Mouse (Mus musculus): Measurements from ENCODE around the gene Flnc.
A peak's percentile ranks its signal among the peaks of the same experiment; 100 is the strongest.

Flnc gene

DNA sequence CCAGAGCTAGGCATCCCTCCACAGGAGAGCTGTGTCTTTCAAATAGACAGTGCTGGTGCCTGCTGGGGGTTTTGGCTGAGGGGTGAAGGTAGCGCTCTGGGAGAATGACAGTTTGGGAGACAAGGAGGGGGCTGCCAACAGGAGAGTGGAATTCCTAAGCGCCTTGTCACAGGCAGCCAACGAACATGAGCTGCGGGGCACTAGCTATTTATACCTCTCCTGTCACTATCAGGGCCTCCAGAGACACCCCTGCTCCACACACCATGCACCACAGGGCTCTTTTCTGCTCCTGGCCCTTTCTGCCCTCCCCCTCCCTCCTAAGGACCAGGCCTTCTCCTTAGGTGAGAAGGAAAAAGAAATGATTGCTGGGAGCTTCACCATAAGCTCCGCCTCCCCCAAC is 1.6 kb upstream of the Flnc start:
- DNase-seq (ENCODE audit: low read depth, low spot score) = no peak

DNA sequence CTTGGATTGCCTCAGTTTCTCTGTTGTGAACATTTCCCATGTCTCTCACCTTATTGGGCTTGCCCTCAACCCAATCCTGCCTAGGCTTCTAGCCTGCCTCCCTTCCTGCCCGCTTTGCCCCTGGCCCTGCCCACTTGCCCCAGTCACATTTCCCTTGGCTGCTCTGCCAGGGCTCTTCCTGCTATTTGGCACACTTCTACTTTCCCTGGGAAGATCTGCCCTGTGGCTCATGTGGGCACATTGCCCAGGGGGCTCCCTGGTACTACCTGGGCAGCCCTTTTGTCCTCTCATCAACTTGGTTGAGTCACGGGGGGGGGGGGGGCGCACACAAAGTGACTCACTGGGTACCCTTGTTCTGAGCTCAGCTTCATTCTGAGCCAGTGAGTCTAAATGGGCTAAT is 900 bp upstream of the Flnc start:
- DNase-seq (ENCODE audit: low read depth, low spot score) = no peak

DNA sequence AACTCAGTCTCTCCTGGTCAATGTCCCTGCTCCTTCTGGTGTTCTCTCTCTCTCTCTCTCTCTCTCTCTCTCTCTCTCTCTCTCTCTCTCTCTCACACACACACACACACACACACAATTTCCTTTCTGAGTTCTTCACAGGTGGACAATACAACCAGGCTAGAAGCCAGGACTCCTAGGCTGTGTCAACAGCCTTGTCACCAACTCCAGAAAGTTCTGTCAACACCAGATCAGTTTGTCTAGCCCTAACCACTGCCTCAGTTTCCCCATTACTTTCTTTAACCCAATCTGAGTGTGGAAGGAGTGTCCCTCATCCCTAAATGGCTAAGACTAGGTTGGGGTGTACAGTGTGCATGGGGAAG is 399 bp upstream of the Flnc start:
- no peak for DNase-seq (ENCODE audit: low read depth, low spot score)

DNA sequence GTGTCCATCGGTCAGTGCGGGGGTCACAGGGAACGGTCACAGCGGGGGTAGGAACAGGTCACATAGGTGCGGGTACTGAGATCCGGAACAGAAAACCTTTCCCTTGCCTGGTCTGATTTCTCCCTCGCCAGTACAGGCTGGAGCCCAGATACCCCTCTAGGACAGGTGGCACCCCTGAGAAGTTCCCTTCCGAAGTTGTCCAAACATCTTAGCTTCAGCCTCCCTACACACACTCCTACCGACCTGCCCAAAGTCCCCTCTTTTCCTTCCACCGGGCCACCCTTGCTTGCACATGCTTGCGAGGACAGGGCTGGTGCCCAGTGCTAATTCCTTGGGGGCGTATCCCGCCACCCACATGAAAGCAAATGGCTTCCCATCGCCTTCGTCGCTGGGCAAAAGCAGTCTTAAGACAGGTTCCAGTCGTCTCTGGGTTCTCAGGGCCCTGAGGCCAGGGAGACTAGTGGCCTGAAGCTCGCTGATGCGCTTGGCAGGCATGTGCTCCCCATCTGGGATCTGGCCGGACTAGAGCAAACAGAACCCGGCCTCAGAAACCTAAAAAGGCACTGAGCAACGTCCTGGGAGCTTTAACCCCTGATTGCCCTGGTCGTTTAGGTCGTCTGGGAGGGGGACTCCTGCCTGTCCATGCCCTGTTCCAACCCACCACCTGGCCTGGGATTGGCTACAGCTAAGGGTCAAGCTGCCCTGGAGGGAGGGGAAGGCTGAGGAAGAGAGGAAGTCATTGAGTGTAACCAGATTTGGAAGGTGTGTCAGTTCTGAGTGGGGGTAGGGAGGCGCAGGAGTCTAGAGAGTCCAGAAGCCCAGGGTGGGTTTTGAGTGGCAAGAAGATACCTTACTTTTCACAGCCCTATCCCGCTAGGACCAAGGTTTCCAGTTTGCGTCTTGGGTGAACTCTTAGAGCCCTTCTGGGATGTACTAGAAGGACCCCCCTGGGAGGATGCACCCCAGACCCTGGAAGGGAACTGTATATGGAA is 1.0 kb downstream of the Flnc start:
- no peak for DNase-seq (ENCODE audit: low read depth, low spot score)

DNA sequence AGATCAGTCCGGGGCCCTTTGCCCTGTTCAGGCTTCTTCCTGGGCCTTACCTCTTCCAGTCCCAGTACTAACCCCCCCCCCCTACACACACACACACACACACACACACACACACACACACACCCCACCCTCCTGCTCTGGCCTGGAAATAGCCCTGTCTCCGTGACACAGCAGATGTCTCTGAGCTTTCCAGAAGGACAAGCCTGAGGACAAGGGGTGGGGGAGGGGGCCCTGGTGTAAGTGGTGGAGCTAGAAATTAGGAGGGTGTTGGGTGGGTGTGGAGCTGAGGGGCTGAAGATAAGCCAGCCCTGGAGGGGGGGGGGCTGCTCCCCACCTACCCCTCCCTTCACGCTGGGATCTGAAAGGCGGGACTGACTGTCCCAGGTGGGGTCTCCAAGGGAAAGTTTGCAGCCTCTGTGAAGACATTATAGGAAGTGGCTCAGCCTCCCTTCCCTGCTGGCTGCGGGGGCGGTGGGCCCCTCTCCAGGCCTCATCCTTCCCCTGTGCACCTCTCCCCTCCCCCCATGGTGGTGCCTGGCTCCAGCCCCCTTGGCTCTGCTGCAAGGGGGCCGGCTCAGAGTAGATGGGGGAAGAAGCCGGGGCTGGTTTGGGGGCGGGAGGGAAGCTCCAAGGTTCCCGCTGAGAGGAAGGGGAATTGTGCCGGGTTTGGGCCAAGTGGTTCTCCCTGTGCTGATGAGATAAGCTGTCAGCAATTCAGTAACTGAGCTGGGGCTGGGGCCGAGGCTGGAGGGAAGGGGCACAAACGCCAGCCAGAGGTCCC is 2.0 kb downstream of the Flnc start:
- no peak for DNase-seq (ENCODE audit: low read depth, low spot score)

DNA sequence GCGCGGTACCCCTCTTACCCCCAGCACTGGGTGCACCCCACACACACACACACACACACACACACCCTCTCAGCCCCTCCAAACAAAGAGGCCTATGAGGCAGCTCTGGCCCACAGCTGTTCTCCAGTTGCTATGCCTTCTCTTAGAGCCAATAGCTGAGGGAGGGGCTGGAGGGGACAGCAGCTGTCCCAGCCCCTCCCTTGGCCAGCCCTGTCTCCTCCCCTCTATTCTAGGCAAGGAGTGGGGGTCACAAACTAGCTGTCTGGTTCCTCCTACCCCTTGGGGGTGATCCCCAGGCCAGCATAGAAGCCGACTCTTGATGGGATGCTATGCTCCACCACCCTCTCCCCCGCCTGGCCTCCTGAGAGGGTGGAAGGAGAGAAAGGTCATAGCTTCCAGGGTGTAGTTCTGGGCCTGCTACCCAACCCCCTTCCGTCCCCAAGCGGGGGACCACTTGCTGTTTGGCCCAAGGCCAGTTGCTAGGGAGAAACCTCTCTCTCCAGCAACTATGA is 2.9 kb downstream of the Flnc start:
- no peak for DNase-seq (ENCODE audit: low read depth, low spot score)

DNA sequence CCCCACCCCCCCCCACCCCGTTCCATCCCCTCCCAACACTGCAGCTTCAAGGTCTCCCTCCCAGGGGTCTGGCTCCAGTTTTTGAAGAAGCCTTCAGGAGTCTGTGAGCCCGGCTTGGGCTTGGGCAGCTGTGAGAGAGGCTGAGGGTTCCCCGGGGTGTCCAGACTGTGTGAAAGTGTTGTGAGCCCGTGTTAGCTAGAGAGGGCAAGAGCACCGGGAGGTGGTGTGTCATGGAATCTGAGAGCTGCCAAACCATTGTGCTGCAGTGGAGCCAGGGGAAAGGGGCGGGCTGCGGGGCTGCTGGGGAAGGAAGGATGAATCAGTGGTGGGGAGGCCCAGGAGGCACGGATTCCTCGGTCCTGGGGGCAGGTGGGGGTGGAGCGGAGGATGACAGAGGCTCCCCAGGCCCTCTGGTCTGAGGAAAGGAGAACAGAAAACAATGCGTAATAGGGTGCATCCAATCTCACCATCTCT is 3.4 kb downstream of the Flnc start:
- DNase-seq (ENCODE audit: low read depth, low spot score) = no peak

DNA sequence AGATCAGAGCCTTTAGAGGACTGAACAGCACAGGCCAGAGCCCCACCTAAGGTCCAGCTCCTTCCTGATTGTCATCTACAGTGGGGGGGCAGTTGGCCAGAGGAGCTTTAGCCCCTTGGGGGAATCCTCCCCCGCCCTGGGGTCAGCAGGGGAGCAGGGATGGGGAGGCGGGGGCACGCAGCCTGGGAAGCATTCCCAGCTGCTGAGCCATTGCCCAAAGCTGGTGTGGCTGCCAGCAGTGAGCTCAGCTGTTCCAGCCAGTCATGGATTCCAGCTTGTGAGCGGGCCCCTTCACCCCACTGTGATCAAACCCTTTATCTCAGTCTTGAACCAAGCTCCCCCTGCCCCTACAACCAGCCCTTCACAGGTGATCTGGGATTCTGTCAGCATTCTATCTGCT is 6.2 kb downstream of the Flnc start:
- DNase-seq (ENCODE audit: low read depth, low spot score) = no peak

DNA sequence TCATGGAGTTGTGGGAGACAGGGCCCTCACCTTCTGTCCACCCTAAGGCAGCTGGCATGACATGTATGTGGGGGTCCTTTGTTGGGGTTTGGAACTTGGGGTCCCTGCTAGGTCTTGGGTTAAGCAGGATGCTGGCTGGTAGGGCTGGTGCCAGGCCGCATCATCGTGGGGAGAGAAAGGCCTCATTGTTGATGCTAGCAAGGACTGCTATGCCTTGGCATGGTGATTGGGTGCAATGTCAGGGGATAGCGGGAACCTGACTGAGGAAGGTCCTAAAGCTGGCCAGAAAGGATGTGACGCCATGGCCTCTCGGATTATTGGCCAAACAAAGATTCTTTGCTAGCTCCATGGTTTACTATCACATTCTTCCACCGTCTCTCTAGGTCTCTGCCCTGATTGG is 6.7 kb downstream of the Flnc start:
- DNase-seq (ENCODE audit: low read depth, low spot score) = no peak

DNA sequence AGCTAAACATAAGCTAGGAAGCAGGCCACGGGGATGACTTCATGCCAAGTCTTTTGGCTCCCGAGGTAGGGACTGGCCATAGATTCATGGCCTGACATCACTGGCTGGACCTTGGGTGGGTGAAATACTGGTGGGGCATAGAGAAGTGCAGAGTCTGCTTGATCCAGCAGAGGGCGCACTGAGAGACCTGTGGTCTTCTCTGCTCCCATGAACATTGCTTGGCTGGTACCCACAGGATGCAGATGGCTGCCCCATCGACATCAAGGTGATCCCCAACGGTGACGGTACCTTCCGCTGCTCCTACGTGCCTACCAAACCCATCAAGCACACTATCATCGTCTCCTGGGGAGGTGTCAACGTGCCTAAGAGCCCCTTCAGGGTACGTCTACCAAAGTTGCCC is 11.7 kb downstream of the Flnc start:
- DNase-seq (ENCODE audit: low read depth, low spot score) = no peak

DNA sequence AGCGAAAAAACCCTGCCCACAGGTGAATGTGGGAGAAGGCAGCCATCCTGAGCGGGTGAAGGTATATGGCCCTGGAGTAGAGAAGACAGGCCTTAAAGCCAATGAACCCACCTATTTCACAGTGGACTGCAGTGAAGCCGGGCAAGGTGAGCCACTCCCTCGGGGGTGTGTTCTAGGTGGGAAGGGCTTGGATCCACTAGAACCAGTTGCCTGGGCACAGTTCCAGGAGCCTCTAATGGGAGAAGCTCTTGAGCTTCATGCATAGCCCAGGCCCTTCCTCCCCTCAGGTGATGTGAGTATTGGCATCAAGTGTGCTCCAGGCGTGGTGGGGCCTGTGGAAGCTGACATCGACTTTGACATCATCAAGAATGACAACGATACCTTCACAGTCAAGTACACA is 12.3 kb downstream of the Flnc start:
- DNase-seq (ENCODE audit: low read depth, low spot score) = no peak

DNA sequence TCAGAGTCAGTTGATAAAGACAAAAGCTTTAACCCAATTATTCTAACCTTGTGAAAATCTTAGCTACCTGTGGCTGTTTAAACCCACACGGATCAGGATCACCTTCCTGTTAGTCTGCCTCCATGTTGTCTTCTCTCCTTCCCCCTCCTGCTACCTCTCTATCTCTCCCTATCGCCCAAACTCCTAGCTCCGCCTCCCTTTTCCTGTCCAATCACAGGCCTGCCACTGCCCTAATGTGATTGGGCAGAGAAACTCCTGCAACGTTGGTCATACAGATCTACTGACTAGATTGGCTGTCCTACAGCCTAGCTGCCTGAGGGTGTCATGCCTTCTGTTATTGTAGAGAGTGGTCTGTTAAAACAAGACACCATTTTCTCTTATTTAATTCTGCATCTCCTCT is 16.8 kb downstream of the Flnc start:
- peak; percentile 56 for DNase-seq (ENCODE audit: low read depth, low spot score)

DNA sequence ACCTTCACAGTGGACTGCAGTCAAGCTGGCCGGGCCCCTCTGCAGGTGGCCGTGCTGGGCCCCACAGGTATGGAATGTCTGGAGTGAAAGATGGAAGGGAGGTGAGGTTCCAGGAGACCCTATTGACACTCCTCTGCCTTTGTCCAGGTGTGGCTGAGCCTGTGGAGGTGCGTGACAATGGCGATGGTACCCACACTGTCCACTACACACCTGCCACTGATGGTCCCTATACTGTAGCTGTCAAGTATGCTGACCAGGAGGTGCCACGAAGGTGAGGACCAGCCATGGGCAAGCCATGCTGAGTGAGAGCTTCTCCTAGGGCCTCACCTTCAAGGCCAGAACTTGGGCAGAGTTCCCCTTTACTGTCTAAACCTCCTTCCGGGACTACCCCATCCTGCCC is 17.6 kb downstream of the Flnc start:
- no peak for DNase-seq (ENCODE audit: low read depth, low spot score)

DNA sequence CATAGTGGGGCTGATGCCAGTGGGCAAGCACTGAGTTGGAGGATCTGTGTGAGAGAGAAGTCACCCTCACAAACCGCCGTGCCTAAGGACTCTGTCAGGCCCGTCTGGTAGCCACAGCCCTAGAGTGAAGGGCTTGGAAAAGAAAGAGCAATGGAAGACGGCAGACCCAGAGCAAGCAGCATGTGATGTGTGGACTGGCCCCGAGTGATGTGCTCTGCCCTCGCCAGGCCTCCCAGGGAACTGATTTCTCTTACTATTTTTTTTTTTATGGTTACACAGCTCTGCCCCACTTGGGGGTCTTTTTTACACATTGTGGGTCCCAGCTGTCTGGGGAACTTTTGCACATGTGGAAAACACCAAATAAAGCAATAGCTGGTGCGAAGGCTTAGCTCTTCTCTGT is 28.4 kb downstream of the Flnc start:
- DNase-seq (ENCODE audit: low read depth, low spot score) = no peak

DNA sequence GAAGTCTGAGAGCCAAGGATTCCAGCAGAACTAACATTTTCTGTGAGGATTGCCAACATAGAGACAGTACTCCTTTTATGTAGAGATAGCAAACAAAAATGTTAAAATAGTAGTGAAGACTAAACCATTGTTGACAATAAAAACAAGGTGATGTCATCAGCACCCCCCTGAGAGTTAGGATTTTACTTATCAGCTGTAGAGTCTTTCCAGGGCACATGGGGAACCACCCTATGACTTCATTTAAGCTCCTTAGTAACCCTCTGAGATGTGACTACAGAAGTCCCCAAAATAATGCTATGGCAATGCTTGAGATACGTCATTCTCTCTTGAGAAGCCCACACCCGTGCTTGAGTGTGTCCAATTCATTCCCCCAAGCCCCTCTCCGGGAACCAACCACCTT is 30.3 kb downstream of the Flnc start:
- DNase-seq (ENCODE audit: low read depth, low spot score) = no peak

DNA sequence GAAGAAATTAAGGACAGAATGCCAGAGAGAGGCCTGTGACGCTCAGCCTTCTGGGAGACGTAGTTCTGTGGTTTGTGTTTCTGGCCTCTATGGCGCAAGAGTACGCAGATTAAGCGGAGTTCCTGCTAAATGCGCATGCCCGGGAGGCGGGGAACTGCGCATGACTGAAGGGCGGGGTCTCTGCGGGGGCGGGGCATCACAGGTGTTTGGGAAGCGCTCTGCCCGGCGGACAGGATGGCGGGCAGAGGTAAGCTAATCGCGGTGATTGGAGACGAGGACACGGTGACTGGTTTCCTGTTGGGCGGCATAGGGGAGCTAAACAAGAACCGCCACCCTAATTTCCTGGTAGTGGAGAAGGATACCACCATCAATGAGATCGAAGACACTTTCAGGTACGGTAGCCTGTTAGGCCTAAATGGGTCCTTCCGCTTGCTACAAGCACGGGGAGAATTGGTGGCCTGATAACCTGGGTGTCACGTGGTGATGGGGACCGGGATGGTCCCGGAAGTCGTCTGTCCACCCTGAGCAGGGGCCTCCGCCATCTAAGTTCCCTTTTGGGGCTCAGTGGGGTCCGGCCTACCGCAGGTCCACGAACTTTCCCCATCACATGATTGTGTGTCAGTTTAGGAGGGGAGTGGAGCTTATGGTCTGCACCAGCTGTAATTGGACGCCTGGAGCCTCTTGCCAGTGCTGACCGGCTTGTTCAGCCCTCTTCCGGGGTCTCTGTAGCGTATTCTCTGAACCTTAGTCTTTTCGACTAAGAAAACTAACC is 34.7 kb downstream of the Flnc start, which contains the start of gene Atp6v1f:
Gene Atp6v1f (plus strand): TSS at position 136 of the 772 bp plus-strand sequence.
- DNase-seq (ENCODE audit: low read depth, low spot score) = peak; percentile 87

DNA sequence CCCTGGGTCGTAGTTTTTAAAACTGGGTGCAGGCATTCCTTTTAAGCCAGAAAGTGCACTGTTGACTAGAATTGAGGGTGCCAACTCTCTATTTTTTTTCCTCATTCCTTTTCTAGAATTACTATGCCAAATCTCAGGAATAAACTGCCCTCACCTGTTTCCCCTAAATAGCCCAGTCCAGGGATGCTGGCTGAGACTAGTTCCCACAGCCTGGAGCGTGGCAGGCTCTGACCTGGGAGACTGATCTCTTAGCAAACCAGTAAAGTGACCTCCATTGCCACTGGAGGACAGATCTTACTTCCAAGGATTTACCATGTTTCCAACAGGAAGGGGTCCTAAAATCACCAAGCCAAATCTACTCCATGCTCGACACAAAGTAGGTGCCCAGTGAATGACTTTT is 35.8 kb downstream of the Flnc start:
- DNase-seq (ENCODE audit: low read depth, low spot score) = no peak

DNA sequence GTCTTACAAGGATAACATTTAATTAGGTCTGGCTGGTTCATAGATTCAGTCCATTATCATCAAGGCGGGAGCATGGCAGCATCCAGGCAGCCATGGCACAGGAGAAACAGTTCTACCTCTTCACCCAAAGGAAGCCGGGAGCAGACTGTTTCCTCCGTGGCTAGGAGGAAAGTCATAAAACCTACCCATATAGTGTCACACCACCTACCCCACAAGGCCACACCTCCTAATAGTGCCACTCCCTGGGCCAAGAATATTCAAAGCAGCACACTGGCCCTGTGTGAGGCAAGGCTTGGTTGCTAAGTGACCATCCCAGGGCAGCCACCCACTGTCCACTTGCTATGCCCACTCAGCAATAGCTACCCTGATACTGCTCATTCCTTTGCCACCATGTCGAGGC is 38.1 kb downstream of the Flnc start, which contains the start of gene Atp6v1fnb:
Gene Atp6v1fnb (plus strand): TSS at position 301 of the 400 bp plus-strand sequence.
- DNase-seq (ENCODE audit: low read depth, low spot score) = no peak

DNA sequence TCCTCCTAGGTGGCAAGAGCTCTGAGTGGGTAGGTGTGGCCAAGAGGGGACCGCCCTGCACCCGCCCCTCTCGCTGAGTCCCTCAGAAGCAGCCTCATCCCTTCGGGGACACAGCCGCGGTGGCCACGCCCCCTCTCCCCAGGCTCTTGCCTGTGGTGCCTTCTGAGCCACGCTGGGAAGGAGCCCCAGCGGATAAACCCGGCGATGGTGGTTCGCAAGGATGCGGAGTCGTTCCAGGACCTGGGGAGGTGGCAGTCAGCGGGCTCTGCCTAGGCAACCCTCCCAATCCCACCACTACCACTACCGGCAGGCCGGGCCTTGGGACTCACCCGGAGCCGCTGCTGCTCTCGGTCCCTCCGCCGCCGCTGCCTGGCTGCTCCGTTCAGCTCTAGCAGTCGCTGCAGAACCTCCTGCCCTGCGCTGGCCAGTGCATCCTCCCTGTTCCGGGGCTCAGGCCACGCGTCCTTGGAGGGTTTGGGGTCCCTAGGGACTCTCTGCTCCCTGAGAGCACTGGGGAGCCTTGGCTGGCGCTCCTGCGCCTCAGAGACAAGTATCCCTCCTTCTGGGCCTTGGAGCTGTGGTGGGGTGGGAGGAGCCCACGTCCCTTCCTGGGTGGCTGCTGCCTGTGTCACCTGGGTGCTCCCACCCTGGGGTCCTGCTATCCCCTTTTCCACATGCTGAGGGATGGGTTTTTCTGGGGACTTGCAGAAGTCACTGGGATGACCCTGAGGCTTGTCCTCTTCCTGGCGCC is 41.1 kb downstream of the Flnc start:
- DNase-seq (ENCODE audit: low read depth, low spot score) = peak; percentile 71

DNA sequence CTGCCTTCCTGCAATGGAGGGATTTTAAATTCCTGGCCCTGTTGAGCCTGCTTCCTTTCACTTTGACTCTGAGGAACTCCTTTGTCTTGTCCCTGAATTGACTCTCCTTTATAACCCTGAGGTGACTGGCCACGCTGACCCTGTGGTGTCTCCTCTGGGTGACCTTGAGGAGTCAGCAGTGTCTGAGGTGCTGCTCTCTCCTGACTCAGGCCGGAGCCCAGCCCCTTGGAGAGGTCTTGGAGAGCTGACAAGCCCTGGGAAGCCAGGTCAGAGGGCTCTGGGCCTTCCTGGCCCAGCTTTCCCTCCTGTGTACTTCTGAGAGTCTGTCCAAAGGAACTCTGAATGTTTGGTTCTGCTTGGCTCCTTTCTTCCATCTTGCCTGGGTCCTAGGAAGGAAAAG is 41.7 kb downstream of the Flnc start:
- DNase-seq (ENCODE audit: low read depth, low spot score) = no peak

DNA sequence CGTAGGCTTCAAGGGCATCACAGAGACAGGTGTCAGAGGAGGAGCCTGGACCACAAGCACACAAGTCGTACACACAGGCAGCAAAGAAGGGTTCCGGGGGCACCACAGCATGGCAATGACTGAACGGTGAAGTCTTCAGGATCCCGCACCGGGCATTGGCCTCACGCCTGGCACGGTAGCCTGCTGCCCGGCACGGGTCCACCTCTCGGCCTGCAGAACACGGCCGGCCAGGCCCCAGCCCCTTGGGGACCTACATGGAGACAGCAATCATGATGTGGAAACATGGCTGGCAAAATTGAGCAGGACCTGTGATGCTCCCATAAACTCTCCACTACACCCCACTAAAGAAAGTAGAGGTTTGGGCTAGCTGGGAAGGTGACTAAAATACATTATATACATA is 49.6 kb downstream of the Flnc start:
- DNase-seq (ENCODE audit: low read depth, low spot score) = no peak
